Mouse (Mus musculus) neural tube, embryonic 12.5 days (tissue): Measurements from ENCODE around the gene Slc6a16. TPM values are rescaled to one million over a fixed set of nuclear protein-coding genes. Genes with fewer than 3 reads are reported as not detected.

Experiments
- ATAC-seq: fragments of 200-750 bp; cut with Nextera tagmentation; 2 replicates; pipeline ENCODE4 v1.8.0; 2017; ENCODE audit warnings: low read depth, mild to moderate bottlenecking, moderate TSS enrichment, moderate library complexity; ENCODE audit not compliant: low FRiP score
- H3K27ac ChIP-seq: fragments of 300-500 bp; sonication (generic); 2 replicates; pipeline ENCODE4 v1.5.1; 2016
- H3K27me3 ChIP-seq: fragments of 300-500 bp; sonication (generic); replicated peaks from 2 replicates; pipeline ENCODE4 v1.6.1; 2016; ENCODE audit warnings: mild to moderate bottlenecking
- H3K36me3 ChIP-seq: fragments of 300-500 bp; sonication (generic); 2 replicates; pipeline ENCODE4 v1.6.1; 2016; ENCODE audit warnings: mild to moderate bottlenecking
- H3K4me1 ChIP-seq: fragments of 300-500 bp; sonication (generic); 2 replicates; pipeline ENCODE4 v1.6.1; 2016
- H3K4me2 ChIP-seq: fragments of 300-500 bp; sonication (generic); replicated peaks from 2 replicates; pipeline ENCODE4 v1.6.1; 2016; ENCODE audit warnings: mild to moderate bottlenecking
- H3K4me3 ChIP-seq: fragments of 300-500 bp; sonication (generic); 2 replicates; pipeline ENCODE4 v1.5.1; 2016
- H3K9ac ChIP-seq: fragments of 300-500 bp; sonication (generic); 2 replicates; pipeline ENCODE4 v1.6.1; 2016; ENCODE audit warnings: mild to moderate bottlenecking
- H3K9me3 ChIP-seq: fragments of 300-500 bp; sonication (generic); 2 replicates; pipeline ENCODE4 v1.6.1; 2016; ENCODE audit warnings: mild to moderate bottlenecking
- WGBS: fragments of 180-500 bp; shearing (Covaris S2); methylation state at CpG from one replicate; pipeline ENCODE4 v1.1.7; 2016; 5-methylcytosine and 5-hydroxymethylcytosine counted together
- polyA plus RNA-seq: library from polyadenylated mRNA; unstranded; fragments of >200 nt; fragmentation: Nextera tagmentation; extraction: Ambion mirVana; gene quantifications from 2 replicates; pipeline ENCODE4 v1.2.1, GENCODE M21; 2016

Slc6a16 gene
- polyA plus RNA-seq, 1 experiment from 2014 or later = 0.20 TPM

- H3K36me3 ChIP-seq = no peaks in the 10 kb centered on the region
- H3K27me3 ChIP-seq = no peaks in the 10 kb centered on the region
- H3K9me3 ChIP-seq = no peaks in the 10 kb centered on the region
- H3K4me2 ChIP-seq = peak overlapping the region; percentile 57
- ATAC-seq = peak; percentile 45; the same call in 1 of the 2 replicates
- peak overlapping the region; percentile 27 for H3K4me3 ChIP-seq
- WGBS = 2% methylated on average over 17 of the region's 17 CpGs
- H3K9ac ChIP-seq = no peak overlapping the region; the same call in 1 of the 2 replicates
- no peak overlapping the region for H3K27ac ChIP-seq
- 0 out of 2 replicates have a peak, but pooled peaks cover 4% of the 10 kb centered on the region for H3K4me1 ChIP-seq
Measured at GRCm38 (mm10) chr7:45305275-45305674, 64.4 kb downstream of the Slc6a16 start.

- no peak for ATAC-seq
- no peak overlapping the region for H3K9ac ChIP-seq
- H3K4me2 ChIP-seq = no peak overlapping the region; the same call in 1 of the 2 replicates
- H3K27ac ChIP-seq = no peak overlapping the region
- no peaks in the 10 kb centered on the region for H3K27me3 ChIP-seq
- H3K4me1 ChIP-seq = peaks cover 15% of the 10 kb centered on the region; the same call in 1 of the 2 replicates
- H3K36me3 ChIP-seq = no peaks in the 10 kb centered on the region
- H3K4me3 ChIP-seq = no peak overlapping the region
- no peaks in the 10 kb centered on the region for H3K9me3 ChIP-seq
- 72% methylated on average over 15 of the region's 15 CpGs for WGBS
Measured at GRCm38 (mm10) chr7:45308551-45309240, 67.8 kb downstream of the Slc6a16 start.

GRCm38 (mm10) chr7:45309455-45309854, 68.6 kb downstream of the Slc6a16 start:
- no peak for ATAC-seq
- no peak overlapping the region for H3K9ac ChIP-seq
- 9% methylated on average over 9 of the region's 9 CpGs for WGBS

GRCm38 (mm10) chr7:45312023-45312422, 71.1 kb downstream of the Slc6a16 start:
- no peak for ATAC-seq
- Histone ChIP-seq H3K9me3 (no peaks in the 10 kb centered on the region), H3K4me1 (peaks cover 12% of the 10 kb centered on the region; the same call in 1 of the 2 replicates), H3K9ac (no peak overlapping the region), H3K27ac (no peak overlapping the region), H3K4me3 (no peak overlapping the region), H3K36me3 (no peaks in the 10 kb centered on the region), H3K4me2 (no peak overlapping the region), H3K27me3 (no peaks in the 10 kb centered on the region)
- WGBS = 74% methylated on average over 8 of the region's 8 CpGs

More at GRCm38 (mm10) chr7:45309455-45309854, 68.6 kb downstream of the Slc6a16 start:
- Histone ChIP-seq H3K27me3 (no peaks in the 10 kb centered on the region), H3K4me2 (no peak overlapping the region), H3K36me3 (no peaks in the 10 kb centered on the region), H3K9me3 (no peaks in the 10 kb centered on the region), H3K4me1 (peaks cover 17% of the 10 kb centered on the region; the same call in 1 of the 2 replicates), H3K27ac (no peak overlapping the region), H3K4me3 (no peak overlapping the region)

- peaks cover 12% of the 10 kb centered on the region; the same call in 1 of the 2 replicates for H3K4me1 ChIP-seq
- no peaks in the 10 kb centered on the region for H3K36me3 ChIP-seq
- no peak overlapping the region for H3K9ac ChIP-seq
- H3K27me3 ChIP-seq = no peaks in the 10 kb centered on the region
- H3K4me3 ChIP-seq = no peak overlapping the region
- H3K27ac ChIP-seq = no peak overlapping the region
- ATAC-seq = no peak
- peak overlapping the region; percentile 18; the same call in 1 of the 2 replicates for H3K4me2 ChIP-seq
- 21% methylated on average over 10 of the region's 10 CpGs for WGBS
- H3K9me3 ChIP-seq = no peaks in the 10 kb centered on the region
Measured at GRCm38 (mm10) chr7:45312686-45313453, 72.0 kb downstream of the Slc6a16 start.

- 26% methylated on average over 9 of the region's 9 CpGs for WGBS
- Histone ChIP-seq H3K4me3 (no peak overlapping the region), H3K36me3 (no peaks in the 10 kb centered on the region), H3K4me2 (peak overlapping the region; percentile 18; the same call in 1 of the 2 replicates), H3K27me3 (no peaks in the 10 kb centered on the region), H3K9me3 (no peaks in the 10 kb centered on the region), H3K4me1 (peaks cover 12% of the 10 kb centered on the region; the same call in 1 of the 2 replicates), H3K27ac (no peak overlapping the region), H3K9ac (no peak overlapping the region)
- no peak for ATAC-seq
Measured at GRCm38 (mm10) chr7:45313495-45313894, 72.6 kb downstream of the Slc6a16 start.

- no peak overlapping the region for H3K4me2 ChIP-seq
- no peak for ATAC-seq
- no peaks in the 10 kb centered on the region for H3K27me3 ChIP-seq
- no peaks in the 10 kb centered on the region for H3K36me3 ChIP-seq
- no peak overlapping the region for H3K4me3 ChIP-seq
- no peak overlapping the region for H3K9ac ChIP-seq
- H3K9me3 ChIP-seq = no peaks in the 10 kb centered on the region
- no peak overlapping the region for H3K27ac ChIP-seq
- 84% methylated on average over 10 of the region's 10 CpGs for WGBS
- peaks cover 12% of the 10 kb centered on the region; the same call in 1 of the 2 replicates for H3K4me1 ChIP-seq
Measured at GRCm38 (mm10) chr7:45315182-45315701, 74.4 kb downstream of the Slc6a16 start.

GRCm38 (mm10) chr7:45316536-45316935, 75.7 kb downstream of the Slc6a16 start:
- Histone ChIP-seq H3K27me3 (no peaks in the 10 kb centered on the region), H3K4me2 (no peak overlapping the region), H3K9ac (no peak overlapping the region), H3K36me3 (no peaks in the 10 kb centered on the region), H3K4me1 (peaks cover 12% of the 10 kb centered on the region; the same call in 1 of the 2 replicates), H3K27ac (no peak overlapping the region), H3K4me3 (no peak overlapping the region), H3K9me3 (no peaks in the 10 kb centered on the region)
- no peak for ATAC-seq
- WGBS = 90% methylated on average over 14 of the region's 14 CpGs

GRCm38 (mm10) chr7:45322245-45322644, 81.4 kb downstream of the Slc6a16 start:
- Histone ChIP-seq H3K4me1 (no peaks in the 10 kb centered on the region), H3K9ac (no peak overlapping the region), H3K27ac (no peak overlapping the region), H3K9me3 (peaks cover 6% of the 10 kb centered on the region; the same call in 1 of the 2 replicates), H3K4me3 (no peak overlapping the region), H3K36me3 (peaks cover 4% of the 10 kb centered on the region), H3K4me2 (no peak overlapping the region), H3K27me3 (no peaks in the 10 kb centered on the region)
- WGBS = 91% methylated on average over 4 of the region's 4 CpGs
- ATAC-seq = no peak

Other genes with a start within 250 kb of the Slc6a16 start
- 71.0 and 73.4 TPM in 2 replicates for gene Irf3, start 243.4 kb upstream of the Slc6a16 start, polyA plus RNA-seq
- 41.1 and 42.9 TPM in 2 replicates for gene Bcl2l12, start 242.4 kb upstream of the Slc6a16 start, polyA plus RNA-seq
- 47.2 and 47.3 TPM in 2 replicates for gene Scaf1, start 224.7 kb upstream of the Slc6a16 start, polyA plus RNA-seq
- gene Rras, start 223.1 kb upstream of the Slc6a16 start, polyA plus RNA-seq = 16.8 and 18.4 TPM in 2 replicates
- gene Prr12, start 188.2 kb upstream of the Slc6a16 start, polyA plus RNA-seq = 11.8 and 14.0 TPM in 2 replicates
- 56.5 and 63.0 TPM in 2 replicates for gene Nosip, start 178.7 kb upstream of the Slc6a16 start, polyA plus RNA-seq
- 15.2 and 17.9 TPM in 2 replicates for gene Prrg2, start 178.4 kb upstream of the Slc6a16 start, polyA plus RNA-seq
- gene Rcn3, start 148.9 kb upstream of the Slc6a16 start, polyA plus RNA-seq = 125 and 139 TPM in 2 replicates
- 14.1 and 15.7 TPM in 2 replicates for gene Fcgrt, start 137.2 kb upstream of the Slc6a16 start, polyA plus RNA-seq
- 1,089 and 1,117 TPM in 2 replicates for gene Rps11, start 116.6 kb upstream of the Slc6a16 start, polyA plus RNA-seq
- 974 and 1,017 TPM in 2 replicates for gene Rpl13a, start 112.3 kb upstream of the Slc6a16 start, polyA plus RNA-seq
- not detected in 2 replicates for gene Gm45713, start 104.9 kb upstream of the Slc6a16 start, polyA plus RNA-seq
- gene Flt3l, start 104.7 kb upstream of the Slc6a16 start, polyA plus RNA-seq = 1.0 and 1.3 TPM in 2 replicates
- gene Pih1d1, start 86.8 kb upstream of the Slc6a16 start, polyA plus RNA-seq = 90.2 and 94.0 TPM in 2 replicates
- 37.8 and 42.4 TPM in 2 replicates for gene Aldh16a1, start 86.5 kb upstream of the Slc6a16 start, polyA plus RNA-seq
- gene Slc17a7, start 77.1 kb upstream of the Slc6a16 start, polyA plus RNA-seq = 2.0 and 2.6 TPM in 2 replicates
- not detected in 2 replicates for gene Gfy, start 61.5 kb upstream of the Slc6a16 start, polyA plus RNA-seq
- gene Pth2, start 60.1 kb upstream of the Slc6a16 start, polyA plus RNA-seq = not detected in 2 replicates
- 0.42 and 0.74 TPM in 2 replicates for gene Ccdc155, start 36.2 kb upstream of the Slc6a16 start, polyA plus RNA-seq
- 7.5 and 7.6 TPM in 2 replicates for gene Dkkl1, start 28.9 kb upstream of the Slc6a16 start, polyA plus RNA-seq
- 173 and 178 TPM in 2 replicates for gene Tead2, start 25.3 kb upstream of the Slc6a16 start, polyA plus RNA-seq
- gene Cd37, start 2.0 kb upstream of the Slc6a16 start, polyA plus RNA-seq = 1.1 and 1.2 TPM in 2 replicates
- not detected in 2 replicates for gene Slc6a21, start 36.4 kb downstream of the Slc6a16 start, polyA plus RNA-seq
- gene Trpm4, start 92.7 kb downstream of the Slc6a16 start, polyA plus RNA-seq = 9.6 and 11.0 TPM in 2 replicates
- 0.46 and 0.77 TPM in 2 replicates for gene Hrc, start 94.2 kb downstream of the Slc6a16 start, polyA plus RNA-seq
- gene Ppfia3, start 125.9 kb downstream of the Slc6a16 start, polyA plus RNA-seq = 17.1 and 18.1 TPM in 2 replicates
- gene Lin7b, start 129.5 kb downstream of the Slc6a16 start, polyA plus RNA-seq = 3.5 TPM in 2 replicates
- 269 and 286 TPM in 2 replicates for gene Snrnp70, start 154.7 kb downstream of the Slc6a16 start, polyA plus RNA-seq
- not detected in 2 replicates for gene Kcna7, start 164.6 kb downstream of the Slc6a16 start, polyA plus RNA-seq
- 0.57 and 0.65 TPM in 2 replicates for gene Ntf5, start 172.6 kb downstream of the Slc6a16 start, polyA plus RNA-seq
- not detected in 2 replicates for gene Lhb, start 179.7 kb downstream of the Slc6a16 start, polyA plus RNA-seq
- gene Gys1, start 193.8 kb downstream of the Slc6a16 start, polyA plus RNA-seq = 31.8 and 32.7 TPM in 2 replicates
- 126 and 127 TPM in 2 replicates for gene Ruvbl2, start 197.0 kb downstream of the Slc6a16 start, polyA plus RNA-seq
- 5,746 and 6,117 TPM in 2 replicates for gene Ftl1, start 218.8 kb downstream of the Slc6a16 start, polyA plus RNA-seq
- 262 and 276 TPM in 2 replicates for gene Bax, start 225.8 kb downstream of the Slc6a16 start, polyA plus RNA-seq
- 0.41 and 0.60 TPM in 2 replicates for gene Tulp2, start 240.8 kb downstream of the Slc6a16 start, polyA plus RNA-seq
- gene Gm45808, start 245.7 kb downstream of the Slc6a16 start, polyA plus RNA-seq = not detected in 2 replicates
- gene Dhdh, start 247.7 kb downstream of the Slc6a16 start, polyA plus RNA-seq = 2.3 and 2.8 TPM in 2 replicates